Mouse (Mus musculus) bone marrow macrophage, adult 2 months (primary cell): Measurements from ENCODE around the gene Hsp90b1. TPM values are rescaled to one million over a fixed set of nuclear protein-coding genes. Genes with fewer than 3 reads are reported as not detected.

Experiments used
- polyA plus RNA-seq: library from polyadenylated mRNA; stranded (reverse); fragments of >200 nt; gene quantifications from 2 replicates; pipeline ENCODE4 v1.2.4, GENCODE M21; 2012; ENCODE audit not compliant: missing spikeins, insufficient read depth, insufficient read length

The Hsp90b1 gene
- polyA plus RNA-seq, 1 experiment, result 458 TPM

Other genes with a start within 250 kb of the Hsp90b1 start
- gene Syn3, start 206.6 kb downstream of the Hsp90b1 start, polyA plus RNA-seq, result 0.20 TPM in 1 of 2 replicates, not detected in the other
- 0.89 and 1.8 TPM in 2 replicates for gene Ttc41, start 302 bp upstream of the Hsp90b1 start, polyA plus RNA-seq
- 3.0 TPM in 1 of 2 replicates, not detected in the other for gene Gm49358, start 58.5 kb upstream of the Hsp90b1 start, polyA plus RNA-seq
- 5.3 and 6.8 TPM in 2 replicates for gene Nt5dc3, start 73.5 kb upstream of the Hsp90b1 start, polyA plus RNA-seq